Mouse (Mus musculus) thymus, adult 2 months (tissue): ENCODE results near the gene Mpzl2.

Experiments
- CTCF ChIP-seq: fragments of 200-500 bp; IDR thresholded peaks from 2 replicates; pipeline ENCODE4 v1.5.1; 2012; ENCODE audit warnings: mild to moderate bottlenecking, control low read depth, low read length, moderate library complexity, borderline replicate concordance; ENCODE audit not compliant: control insufficient read depth, poor library complexity, insufficient read depth; ENCODE audit errors: extremely low read depth
- POLR2A ChIP-seq: fragments of 200-500 bp; IDR thresholded peaks from 2 replicates; pipeline ENCODE4 v1.6.1; 2012; ENCODE audit warnings: mild to moderate bottlenecking, low read length, control low read depth, moderate library complexity; ENCODE audit not compliant: control insufficient read depth, poor library complexity, insufficient read depth; ENCODE audit errors: extremely low read depth

DNA sequence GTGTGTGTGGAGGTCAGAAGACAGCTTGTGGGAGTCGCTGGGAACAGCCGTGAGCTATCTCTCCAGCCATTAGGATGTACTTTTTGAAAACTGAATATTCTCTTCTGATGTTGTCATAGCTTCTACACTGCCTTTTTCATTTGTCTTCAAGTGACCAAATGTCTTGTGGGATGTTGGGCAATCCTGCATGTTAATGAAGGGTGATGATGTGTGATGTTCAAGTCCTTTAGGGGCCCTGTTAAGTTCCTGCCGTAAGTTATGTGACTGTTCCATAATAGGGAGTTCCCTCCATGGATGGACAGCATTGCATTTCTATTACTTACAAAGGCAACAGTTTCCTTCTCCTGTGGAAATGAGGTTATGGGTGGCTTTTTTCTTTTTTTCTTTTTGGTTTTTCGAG is 27.1 kb downstream of the Mpzl2 start:
- TF ChIP-seq POLR2A, result no peak
- TF ChIP-seq CTCF, result no peak
